Mouse (Mus musculus): ENCODE measurements at regions not wholly inside any gene's neighbourhood (a gene's known extent, or its start where the extent isn't known, plus 50 kb on each side); places are given as distances from the start of the nearest gene placed in this dataset.
A peak's percentile ranks its signal among the peaks of the same experiment; 100 is the strongest.

GRCm38 (mm10) chr4:31463130-31463698, 500.7 kb upstream of the Map3k7 start:
- intact Hi-C loops (cut with DNase I) = no loop called here
- no peak for DNase-seq

GRCm38 (mm10) chr4:31468306-31468705, 495.6 kb upstream of the Map3k7 start:
- no peak for DNase-seq
- intact Hi-C loops (cut with DNase I) = no loop called here

DNA sequence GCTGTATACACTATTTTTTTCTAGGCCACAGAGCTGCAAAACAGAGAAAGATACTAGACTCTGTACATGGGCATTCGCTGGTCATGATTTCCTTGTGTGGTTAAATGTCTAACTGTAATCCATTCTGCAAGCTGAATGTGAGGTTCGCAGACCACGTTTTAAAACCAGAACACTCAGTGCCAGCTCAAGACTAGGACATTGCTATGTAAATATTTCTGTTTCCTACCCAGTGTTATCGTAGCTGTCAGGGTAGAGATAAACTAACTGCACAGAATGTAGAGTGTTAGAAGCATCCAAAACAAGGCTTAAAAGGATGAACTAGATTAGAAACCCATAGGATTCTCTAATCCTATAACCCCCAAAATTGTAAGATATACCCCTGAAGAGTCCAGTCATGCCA, 494.1 kb upstream of the Map3k7 start:
- DNase-seq = no peak
- intact Hi-C loops (cut with DNase I) = no loop called here

DNA sequence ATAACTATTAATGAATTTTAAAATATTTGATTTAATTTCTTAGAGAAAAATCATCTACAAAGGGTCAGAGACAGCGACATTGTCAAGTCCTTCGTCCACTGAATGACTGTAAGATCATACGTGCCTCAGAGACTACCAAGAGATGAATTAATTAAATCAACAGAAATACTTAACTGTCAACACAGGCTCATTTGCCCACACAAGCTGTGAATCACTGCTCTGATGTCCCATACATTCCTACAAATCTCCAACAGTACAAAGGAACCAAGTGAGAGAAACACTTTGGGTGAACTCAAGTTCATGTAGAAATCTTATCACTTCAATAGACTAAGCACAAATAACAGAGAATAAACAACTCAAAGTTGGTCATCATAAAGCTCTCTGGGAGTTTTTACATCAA, 471.4 kb upstream of the Map3k7 start:
- intact Hi-C loops (cut with DNase I) = no loop called here
- DNase-seq = no peak

DNA sequence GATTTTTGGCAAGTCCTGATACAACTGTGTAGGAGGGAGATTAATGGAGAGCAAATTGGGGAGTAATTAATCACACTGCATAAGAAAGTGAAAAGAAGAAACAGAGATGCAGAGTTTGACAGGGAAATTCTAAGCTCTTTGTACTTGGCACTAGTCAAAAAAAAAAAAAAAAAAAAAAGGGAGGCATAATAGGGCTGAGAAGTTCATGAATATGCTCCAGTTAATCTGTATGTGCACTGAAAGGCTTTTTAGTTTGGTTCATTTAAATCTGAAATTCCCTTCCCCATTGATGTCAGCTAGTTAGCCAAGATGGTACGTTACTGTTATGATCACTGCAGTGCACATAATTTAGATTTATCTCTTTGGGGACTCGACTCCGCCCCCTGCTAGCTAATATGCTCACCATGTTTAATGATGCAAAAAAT, 470.8 kb upstream of the Map3k7 start:
- DNase-seq = no peak
- intact Hi-C loops (cut with DNase I) = no loop called here

- DNase-seq = no peak
- intact Hi-C loops (cut with DNase I) = no loop called here
These were observed 464.0 kb upstream of the Map3k7 start for GRCm38 (mm10) chr4:31499888-31500287.

- intact Hi-C loops (cut with DNase I) = no loop called here
- no peak for DNase-seq
These were observed 463.5 kb upstream of the Map3k7 start for GRCm38 (mm10) chr4:31500432-31500831.

GRCm38 (mm10) chr4:31525638-31526207, 438.2 kb upstream of the Map3k7 start:
- no peak for DNase-seq
- intact Hi-C loops (cut with DNase I) = no loop called here

GRCm38 (mm10) chr4:31536811-31537210, 427.1 kb upstream of the Map3k7 start:
- intact Hi-C loops (cut with DNase I) = no loop called here
- no peak for DNase-seq

GRCm38 (mm10) chr4:31553780-31554394, 410.0 kb upstream of the Map3k7 start:
- intact Hi-C loops (cut with DNase I) = no loop called here
- DNase-seq = no peak

DNA sequence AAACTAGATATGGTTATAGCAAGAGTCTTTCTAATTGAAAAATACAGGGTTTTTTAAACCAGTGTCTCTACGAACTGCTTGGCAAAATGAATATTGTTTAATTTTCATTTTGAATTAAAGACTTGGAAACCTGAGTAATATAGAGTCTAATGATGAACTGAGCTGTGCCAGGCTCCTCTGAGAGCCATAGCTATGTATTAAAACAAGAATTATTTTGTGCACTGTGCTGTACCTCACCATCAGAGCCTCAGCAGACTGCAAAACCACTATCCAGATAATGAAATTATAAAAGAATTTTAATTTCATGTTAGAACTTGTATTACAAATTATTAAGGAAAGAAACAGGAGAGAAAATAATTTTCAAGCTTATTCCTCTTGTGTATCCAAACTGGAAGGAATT, 408.8 kb upstream of the Map3k7 start:
- no peak for DNase-seq
- intact Hi-C loops (cut with DNase I) = no loop called here

DNA sequence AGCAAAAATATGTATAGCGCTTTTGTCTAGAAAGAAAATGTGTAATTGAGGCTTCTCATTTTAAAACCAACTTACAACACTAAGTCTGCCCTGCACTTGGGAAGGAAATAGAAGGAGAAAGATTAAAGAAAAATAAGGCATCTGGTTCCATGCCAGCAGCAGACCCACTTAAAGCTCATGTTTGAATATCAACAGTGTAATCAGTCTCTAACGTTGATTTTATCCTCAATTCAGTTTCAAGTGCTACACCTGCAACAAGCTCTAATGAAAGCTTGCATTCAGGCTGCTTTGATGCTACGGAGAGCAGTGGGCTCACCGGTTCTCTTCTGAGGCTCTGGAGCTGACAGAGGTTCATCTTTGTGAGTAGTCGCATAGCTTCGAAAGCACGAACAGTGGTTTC, 406.6 kb upstream of the Map3k7 start:
- intact Hi-C loops (cut with DNase I) = no loop called here
- DNase-seq = no peak

DNA sequence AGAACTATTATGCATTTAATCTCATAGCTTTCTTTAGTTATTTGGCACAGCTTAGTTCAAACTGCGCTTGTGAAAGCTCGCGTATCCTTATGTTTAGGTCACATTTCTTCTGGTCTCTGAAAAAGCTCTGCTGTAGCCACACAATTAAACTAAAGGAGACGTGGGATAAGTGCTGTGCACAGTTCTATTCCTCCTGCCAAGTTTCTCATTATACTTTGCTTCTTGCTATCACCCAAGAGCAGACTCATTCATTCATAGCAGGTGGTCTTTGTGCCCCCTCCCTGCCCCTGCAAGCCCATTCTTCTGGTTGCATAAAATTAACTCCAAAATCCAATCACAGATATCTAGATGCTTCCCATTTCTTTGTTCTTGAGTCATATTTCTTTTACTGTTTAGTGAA, 403.6 kb upstream of the Map3k7 start:
- no peak for DNase-seq
- intact Hi-C loops (cut with DNase I) = loop anchor here (5.0 kb wide), 1 partner anchor 143 kb away; no protein-coding TSS in a partner anchor

DNA sequence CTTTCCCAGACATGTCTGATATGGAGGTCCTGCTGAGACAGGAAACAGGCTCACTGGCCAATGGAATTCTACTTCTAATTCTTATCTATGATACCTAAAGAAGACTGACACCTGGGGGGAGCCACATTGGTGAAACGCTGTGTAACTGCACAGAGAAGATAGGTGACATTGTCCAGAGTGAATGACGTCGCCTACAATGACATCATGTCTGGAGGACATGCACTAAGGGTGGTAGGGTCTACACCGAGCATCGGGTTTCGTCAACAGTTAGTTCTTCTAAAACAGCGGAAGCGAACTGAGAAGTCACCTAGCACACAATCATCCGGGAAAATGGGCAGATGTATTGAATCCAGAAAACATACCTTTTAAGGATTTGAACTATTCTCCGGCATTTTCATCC, 402.7 kb upstream of the Map3k7 start:
- intact Hi-C loops (cut with DNase I) = loop anchor here (5.0 kb wide), 1 partner anchor 144 kb away; no protein-coding TSS in a partner anchor
- DNase-seq = no peak

DNA sequence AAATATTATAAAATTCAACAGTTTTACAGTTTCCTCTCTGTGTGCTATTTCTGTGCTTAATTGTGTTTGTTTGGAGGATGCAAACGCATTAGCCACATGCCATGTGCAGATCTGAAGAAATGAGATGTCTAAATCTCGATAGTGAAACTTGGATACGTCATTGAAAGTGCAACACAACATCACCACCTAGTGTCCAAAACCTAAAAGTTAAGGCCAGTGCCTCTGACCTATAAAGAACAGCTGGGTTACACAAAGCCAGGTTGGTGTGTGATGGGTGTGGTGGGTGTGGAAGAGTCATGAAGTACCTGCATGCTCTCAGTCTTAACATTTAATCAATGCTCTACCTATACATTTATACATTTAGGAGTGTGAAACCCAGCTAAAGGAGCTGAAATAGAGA, 402.1 kb upstream of the Map3k7 start:
- intact Hi-C loops (cut with DNase I) = loop anchor here (5.0 kb wide), 1 partner anchor 145 kb away; no protein-coding TSS in a partner anchor
- peak; percentile 5 to 13 for DNase-seq

DNA sequence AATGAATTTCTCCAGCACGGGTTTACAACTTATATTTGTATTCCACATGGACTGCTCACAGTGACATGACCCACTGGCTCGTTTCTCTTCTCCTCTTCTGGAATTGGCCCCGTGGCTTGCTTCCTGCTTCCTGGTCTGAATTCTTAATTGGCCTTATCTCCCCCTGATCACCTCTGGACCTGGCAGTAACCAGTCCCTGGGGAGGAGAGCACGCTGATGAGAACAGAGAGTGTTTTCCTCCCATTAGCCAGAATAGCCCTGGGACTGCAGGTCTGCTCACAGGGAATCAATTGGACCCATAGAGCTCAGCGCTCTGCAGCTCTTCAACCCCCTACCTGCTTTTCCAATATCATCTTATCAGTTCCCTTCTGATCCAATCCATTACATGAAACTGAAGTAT, 397.7 kb upstream of the Map3k7 start:
- peak; percentile 4 to 16 for DNase-seq
- intact Hi-C loops (cut with DNase I) = no loop called here

DNA sequence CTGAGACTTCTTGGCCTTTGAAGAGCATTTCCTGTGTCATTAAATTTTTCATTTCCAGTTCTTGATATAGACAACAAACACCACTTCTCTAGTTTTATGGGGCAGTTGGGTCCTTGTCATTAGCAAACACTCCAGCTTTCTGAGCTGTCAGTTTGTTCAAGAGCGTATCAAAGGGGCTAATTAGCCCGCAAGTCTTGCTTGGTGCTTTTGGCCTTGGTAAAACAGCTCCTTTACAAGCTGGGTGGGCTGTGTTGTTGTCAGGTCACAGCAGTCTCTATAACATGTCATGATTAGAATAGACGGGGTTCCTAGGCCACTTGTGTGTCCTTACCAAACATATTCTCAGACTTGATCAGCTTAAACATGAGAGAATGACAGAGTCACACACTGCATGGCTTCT, 397.1 kb upstream of the Map3k7 start:
- no peak for DNase-seq
- intact Hi-C loops (cut with DNase I) = no loop called here

DNA sequence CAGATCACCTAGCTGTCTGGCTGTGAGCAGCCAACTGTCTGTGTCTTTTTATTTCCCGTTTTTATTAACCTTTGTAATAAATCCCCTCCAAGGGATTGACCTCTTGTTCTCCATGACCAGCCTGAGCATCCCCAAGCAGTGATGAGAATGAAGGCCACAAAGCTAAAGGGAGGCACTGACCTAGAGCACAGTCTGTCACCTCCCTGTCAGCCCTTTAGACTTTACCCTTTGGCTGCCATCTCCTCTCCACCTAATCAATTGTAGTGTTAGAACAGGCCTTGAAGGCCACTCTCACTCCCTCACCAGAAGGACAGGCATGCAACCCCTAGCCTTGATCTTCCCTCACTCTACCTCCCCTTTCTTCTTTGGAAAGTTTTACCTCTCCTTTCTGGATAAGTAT, 394.2 kb upstream of the Map3k7 start:
- intact Hi-C loops (cut with DNase I) = no loop called here
- no peak for DNase-seq

- no peak for DNase-seq
- intact Hi-C loops (cut with DNase I) = no loop called here
These were observed 386.8 kb upstream of the Map3k7 start for GRCm38 (mm10) chr4:31576982-31577579.

- no peak for DNase-seq
- intact Hi-C loops (cut with DNase I) = no loop called here
These were observed 380.4 kb upstream of the Map3k7 start for GRCm38 (mm10) chr4:31583495-31583894.

DNA sequence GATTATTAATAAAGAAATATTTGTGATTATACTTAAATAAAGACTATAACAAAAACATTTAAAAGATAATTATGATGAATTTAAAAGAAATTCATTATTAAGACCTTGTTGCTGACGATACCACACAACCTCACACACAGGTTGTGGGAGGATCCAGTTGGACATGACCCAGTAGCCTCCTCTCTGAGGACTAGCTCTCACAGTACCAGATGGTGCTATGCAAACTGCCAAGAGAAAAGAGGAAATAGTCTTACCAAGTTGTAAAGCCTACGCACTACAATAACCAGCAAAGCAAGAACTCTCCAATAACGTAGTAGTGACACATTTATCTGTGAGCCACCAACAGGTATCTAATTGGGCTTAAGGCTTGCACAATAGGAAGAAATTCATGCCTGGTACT, 379.7 kb upstream of the Map3k7 start:
- intact Hi-C loops (cut with DNase I) = no loop called here
- DNase-seq = no peak

GRCm38 (mm10) chr4:31594089-31594488, 369.8 kb upstream of the Map3k7 start:
- intact Hi-C loops (cut with DNase I) = no loop called here

More at GRCm38 (mm10) chr4:31594089-31594488, 369.8 kb upstream of the Map3k7 start:
- DNase-seq = no peak
